Mouse (Mus musculus) lung, adult 2 months (tissue): ENCODE measurements around the gene Slc13a2.

Source experiments
- CTCF ChIP-seq: fragments of 200-500 bp; IDR thresholded peaks from 2 replicates; pipeline ENCODE4 v1.5.1; 2011; ENCODE audit warnings: mild to moderate bottlenecking, low read length, control low read depth; ENCODE audit not compliant: insufficient read depth
- POLR2A ChIP-seq: fragments of 200-500 bp; IDR thresholded peaks from 2 replicates; pipeline ENCODE4 v1.6.1; 2011; ENCODE audit warnings: low read depth, mild to moderate bottlenecking, control low read depth, low read length, borderline replicate concordance; ENCODE audit errors: extremely low read depth

- TF ChIP-seq CTCF: no peak
- TF ChIP-seq POLR2A: no peak
Observed at GRCm38 (mm10) chr11:78398212-78398611, 23.8 kb downstream of the Slc13a2 start.
